14 mouse cellular contexts compared by ENCODE assay signal in the genomic region with DNA sequence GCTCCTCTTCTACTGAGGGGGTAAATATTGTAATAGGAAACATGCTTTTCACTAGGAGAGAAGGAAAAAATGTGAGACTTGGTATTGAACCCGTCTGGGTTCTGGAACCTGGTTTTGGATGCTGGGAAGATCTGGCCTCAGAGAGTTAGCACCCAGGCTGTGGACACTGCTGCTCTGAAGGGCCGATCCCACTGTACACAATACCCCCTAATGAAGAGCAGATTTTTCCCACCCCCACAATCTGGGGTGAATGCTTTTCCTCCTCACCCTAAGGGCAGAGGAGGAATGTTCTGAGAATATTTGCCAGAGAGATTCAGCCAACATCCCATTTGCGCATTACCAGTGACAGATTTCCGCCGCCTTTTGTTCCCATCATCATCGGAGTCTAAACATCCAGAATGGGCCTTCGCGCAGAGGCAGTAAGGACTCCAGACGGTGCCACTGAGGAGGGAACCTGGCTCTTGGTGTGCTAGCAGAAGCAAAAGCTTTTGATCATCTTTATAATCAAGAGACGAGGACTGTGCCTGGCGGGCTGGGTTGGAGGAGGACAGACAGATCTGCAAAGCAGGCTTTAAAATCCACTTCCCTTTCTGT. TPM values are rescaled to one million over a fixed set of nuclear protein-coding genes. Genes with fewer than 3 reads are reported as not detected.
DNase-seq lines count a peak whose midpoint lies in the region; ATAC-seq and TF ChIP-seq lines count a peak whose summit lies in the region.
"Had no signal": no experiment of that assay in that cellular context is flagged by ENCODE, and none has a peak within 500 bp of the region (broad histone marks: within the 10 kb centered on the region; RNA-seq: fewer than 3 reads in every experiment).

No protein-coding gene starts in this region.

- H3K4me3 ChIP-seq in kidney, embryonic 15.5 days (replicated peaks): no peak overlapping the region
- H3K4me3 ChIP-seq in forebrain, embryonic 14.5 days (ENCODE audit: low read depth, low read length): no peak overlapping the region
- H3K4me3 ChIP-seq in heart, embryonic 11.5 days (ENCODE audit: low read depth, low read length): no peak overlapping the region
- no peak overlapping the region for H3K4me3 ChIP-seq in heart, embryonic 10.5 days
- H3K4me3 ChIP-seq: embryonic facial prominence, embryonic 12.5 days; limb, embryonic 13.5 days had no signal

- H3K4me2 ChIP-seq in kidney, embryonic 15.5 days: no peak overlapping the region
- H3K4me2 ChIP-seq in forebrain, embryonic 14.5 days (ENCODE audit: low read length): no peak overlapping the region
- no peak overlapping the region for H3K4me2 ChIP-seq in heart, embryonic 11.5 days
- H3K4me2 ChIP-seq: embryonic facial prominence, embryonic 12.5 days; limb, embryonic 13.5 days had no signal

- no peak for TF ChIP-seq POLR2A in brain, embryonic 14.5 days (IDR thresholded peaks at IDR 0.05; ENCODE audit: borderline replicate concordance, extremely low read depth, insufficient read depth, insufficient read length, poor library complexity, severe bottlenecking)

- no peak for TF ChIP-seq CTCF in brain, embryonic 14.5 days (IDR thresholded peaks at IDR 0.05; ENCODE audit: borderline replicate concordance, extremely low read depth, insufficient read depth, insufficient read length)

- no peak overlapping the region for H3K27ac ChIP-seq in kidney, embryonic 15.5 days
- no peak overlapping the region for H3K27ac ChIP-seq in forebrain, embryonic 14.5 days (ENCODE audit: low read depth, low read length)
- H3K27ac ChIP-seq in heart, embryonic 11.5 days (ENCODE audit: low read depth, low read length): no peak overlapping the region
- no peak overlapping the region for H3K27ac ChIP-seq in heart, embryonic 10.5 days
- H3K27ac ChIP-seq: embryonic facial prominence, embryonic 12.5 days; limb, embryonic 13.5 days had no signal

- no peaks in the 10 kb centered on the region for H3K27me3 ChIP-seq in kidney, embryonic 15.5 days
- no peaks in the 10 kb centered on the region for H3K27me3 ChIP-seq in forebrain, embryonic 14.5 days (replicated peaks; ENCODE audit: control insufficient read depth, insufficient read depth, low read length)
- no peaks in the 10 kb centered on the region for H3K27me3 ChIP-seq in heart, embryonic 11.5 days (ENCODE audit: control insufficient read depth, insufficient read depth, low read length)
- H3K27me3 ChIP-seq in heart, embryonic 10.5 days (ENCODE audit: insufficient read depth, poor library complexity, severe bottlenecking): no peaks in the 10 kb centered on the region
- H3K27me3 ChIP-seq: embryonic facial prominence, embryonic 12.5 days; limb, embryonic 13.5 days had no signal

- WGBS in kidney, embryonic 15.5 days: 88% methylated on average over 11 of the region's 11 CpGs
- 74% methylated on average over 11 of the region's 11 CpGs for WGBS in forebrain, embryonic 14.5 days
- 86% methylated on average over 11 of the region's 11 CpGs for WGBS in heart, embryonic 11.5 days (ENCODE audit: insufficient replicate concordance)
- 87% methylated on average over 11 of the region's 11 CpGs for WGBS in heart, embryonic 10.5 days

- H3K4me1 ChIP-seq in kidney, embryonic 15.5 days: peaks cover 3% of the 10 kb centered on the region; the same call in 1 of the 2 replicates
- H3K4me1 ChIP-seq in forebrain, embryonic 14.5 days (ENCODE audit: control insufficient read depth, insufficient read depth, low read length): no peaks in the 10 kb centered on the region
- H3K4me1 ChIP-seq in heart, embryonic 11.5 days (ENCODE audit: control insufficient read depth, insufficient read depth, low read length): peaks cover 10% of the 10 kb centered on the region; the same call in 1 of the 2 replicates
- peaks cover 4% of the 10 kb centered on the region; the same call in 1 of the 2 replicates for H3K4me1 ChIP-seq in heart, embryonic 10.5 days
- H3K4me1 ChIP-seq: limb, embryonic 13.5 days had no signal

- DNase-seq in kidney, adult 11 months: peak; percentile 4
- peak; percentile 49 for DNase-seq in brain, embryonic 14.5 days (ENCODE audit: low read depth)
- DNase-seq in forebrain, embryonic 14.5 days (ENCODE audit: low spot score): peak; percentile 20
- peak; percentile 41 for DNase-seq in layer of hippocampus, adult 9-11 months
- DNase-seq in heart, embryonic 10.5 days (ENCODE audit: low spot score): no peak
- DNase-seq in heart, postnatal 25 days (ENCODE audit: low spot score): no peak
- DNase-seq: B cell, adult 2 months had no signal

- no peak overlapping the region for H3K9ac ChIP-seq in kidney, embryonic 15.5 days
- no peak overlapping the region for H3K9ac ChIP-seq in forebrain, embryonic 14.5 days (ENCODE audit: low read length)
- H3K9ac ChIP-seq in heart, embryonic 11.5 days (ENCODE audit: low read depth, low read length): no peak overlapping the region
- H3K9ac ChIP-seq: embryonic facial prominence, embryonic 12.5 days; limb, embryonic 13.5 days had no signal

- H3K9me3 ChIP-seq in kidney, embryonic 15.5 days (replicated peaks): no peaks in the 10 kb centered on the region
- H3K9me3 ChIP-seq in forebrain, embryonic 14.5 days (replicated peaks; ENCODE audit: control insufficient read depth, low read length): no peaks in the 10 kb centered on the region
- H3K9me3 ChIP-seq in heart, embryonic 11.5 days (replicated peaks; ENCODE audit: control insufficient read depth, low read length): no peaks in the 10 kb centered on the region
- H3K9me3 ChIP-seq in heart, embryonic 10.5 days: no peaks in the 10 kb centered on the region
- H3K9me3 ChIP-seq: embryonic facial prominence, embryonic 12.5 days; G1E; limb, embryonic 13.5 days had no signal

- no peaks in the 10 kb centered on the region for H3K36me3 ChIP-seq in kidney, embryonic 15.5 days
- H3K36me3 ChIP-seq in forebrain, embryonic 14.5 days (ENCODE audit: control insufficient read depth, insufficient read depth, low read length): no peaks in the 10 kb centered on the region
- no peaks in the 10 kb centered on the region for H3K36me3 ChIP-seq in heart, embryonic 11.5 days (ENCODE audit: control insufficient read depth, insufficient read depth, low read length)
- H3K36me3 ChIP-seq in heart, embryonic 10.5 days: no peaks in the 10 kb centered on the region
- H3K36me3 ChIP-seq: embryonic facial prominence, embryonic 12.5 days; G1E; limb, embryonic 13.5 days had no signal

- ATAC-seq in kidney, embryonic 15.5 days (replicated peaks; ENCODE audit: low FRiP score): no peak
- ATAC-seq in forebrain, embryonic 14.5 days: no peak
- no peak for ATAC-seq in heart, embryonic 11.5 days (replicated peaks; ENCODE audit: insufficient number of reproducible peaks, low FRiP score, low TSS enrichment)
- ATAC-seq: activated CD4-positive, CD25-positive, alpha-beta regulatory T cell, adult 4 months; hindbrain, embryonic 16.5 days had no signal

- intact Hi-C loops in heart, postnatal 25 days (cut with DNase I): no loop called here

RNA-seq across cellular contexts. Expression of gene Prss23, which starts 31.6 kb away (rescaled TPM):
- polyA plus RNA-seq in kidney, embryonic 15.5 days (2015; fragmentation: Nextera tagmentation; extraction: Ambion mirVana): 90.8 and 93.4 TPM in 2 replicates
- polyA plus RNA-seq in brain, embryonic 14.5 days (2012; rRNA removed): 17.6 and 21.8 TPM in 2 replicates
- 13.0 and 13.8 TPM in 2 replicates for polyA plus RNA-seq in forebrain, embryonic 14.5 days (2014; fragmentation: Nextera tagmentation; extraction: Ambion mirVana)
- polyA plus RNA-seq in heart, embryonic 11.5 days (2014; fragmentation: Nextera tagmentation; extraction: Ambion mirVana): 34.7 and 38.8 TPM in 2 replicates
- 38.6 and 40.7 TPM in 2 replicates for polyA plus RNA-seq in heart, embryonic 10.5 days (2016; fragmentation: Nextera tagmentation; extraction: Ambion mirVana)
- total RNA-seq in heart, postnatal 25 days (2021): 10 to 100 TPM; 24.6 to 25.0 TPM
- polyA plus RNA-seq: activated CD4-positive, CD25-positive, alpha-beta regulatory T cell, adult 4 months; G1E had no signal

Comparison
In these comparisons a context has a peak if more than half of its experiments do, and no peak if none do; other contexts are left out.
1. DNase-seq: peak in kidney, adult 11 months (single experiment), brain, embryonic 14.5 days (single experiment), forebrain, embryonic 14.5 days (single experiment) and layer of hippocampus, adult 9-11 months (single experiment); none in heart, embryonic 10.5 days (single experiment) and heart, postnatal 25 days (single experiment).